Mouse (Mus musculus) stomach, postnatal 0 days (tissue): ENCODE results near the gene Plekha5. TPM values are rescaled to one million over a fixed set of nuclear protein-coding genes. Genes with fewer than 3 reads are reported as not detected.
"Not testable (repeated sequence)": the region's sequence is repeated elsewhere in the genome, so short reads cannot be mapped to it uniquely, and the experiment has no call there.

ENCODE experiments used
- ATAC-seq: fragments of 200-750 bp; cut with Nextera tagmentation; 2 replicates; pipeline ENCODE4 v1.8.0; 2017; ENCODE audit not compliant: low FRiP score, low TSS enrichment
- DNase-seq: peaks from one replicate; pipeline ENCODE4 v3.0.0-alpha.2; 2016; ENCODE audit warnings: low spot score
- H3K27ac ChIP-seq: fragments of 300-500 bp; sonication (generic); replicated peaks from 2 replicates; pipeline ENCODE4 v1.5.1; 2014; ENCODE audit warnings: mild to moderate bottlenecking, control low read depth
- H3K27me3 ChIP-seq: fragments of 300-500 bp; sonication (generic); 2 replicates; pipeline ENCODE4 v1.6.1; 2014; ENCODE audit warnings: low read length; ENCODE audit not compliant: control insufficient read depth, insufficient read depth
- H3K36me3 ChIP-seq: fragments of 300-500 bp; sonication (generic); 2 replicates; pipeline ENCODE4 v1.6.1; 2014; ENCODE audit warnings: low read length, mixed read lengths; ENCODE audit not compliant: control insufficient read depth, insufficient read depth
- H3K4me1 ChIP-seq: fragments of 300-500 bp; sonication (generic); replicated peaks from 2 replicates; pipeline ENCODE4 v1.6.1; 2014; ENCODE audit warnings: antibody characterized with exemption; ENCODE audit not compliant: control insufficient read depth, insufficient read depth
- H3K4me2 ChIP-seq: fragments of 300-500 bp; sonication (generic); replicated peaks from 2 replicates; pipeline ENCODE4 v1.6.1; 2014; ENCODE audit warnings: low read depth, mild to moderate bottlenecking, control low read depth, moderate library complexity
- H3K4me3 ChIP-seq: fragments of 300-500 bp; sonication (generic); 2 replicates; pipeline ENCODE4 v1.5.1; 2014; ENCODE audit warnings: low read depth, low read length, control low read depth
- H3K9ac ChIP-seq: fragments of 300-500 bp; sonication (generic); 2 replicates; pipeline ENCODE4 v1.6.1; 2014; ENCODE audit warnings: mild to moderate bottlenecking, low read length, control low read depth, mixed read lengths
- H3K9me3 ChIP-seq: fragments of 300-500 bp; sonication (generic); 2 replicates; pipeline ENCODE4 v1.6.1; 2016; ENCODE audit warnings: low read length; ENCODE audit not compliant: control insufficient read depth
- CTCF ChIP-seq: IDR thresholded peaks from 2 replicates; pipeline ENCODE4 v1.5.1; 2016; ENCODE audit warnings: antibody characterized with exemption, low read depth, mild to moderate bottlenecking, moderate library complexity
- EP300 ChIP-seq: optimal IDR thresholded peaks from 2 replicates; pipeline ENCODE3; 2016; ENCODE audit warnings: antibody characterized with exemption
- WGBS: fragments of 180-500 bp; shearing (Covaris S2); extraction: QIAGEN DNeasy Blood & Tissue Kit; methylation state at CpG from one replicate; pipeline ENCODE4 v1.1.7; 2014; 5-methylcytosine and 5-hydroxymethylcytosine counted together
- polyA plus RNA-seq: library from polyadenylated mRNA; unstranded; fragments of >200 nt; fragmentation: Nextera tagmentation; extraction: Ambion mirVana; gene quantifications from 2 replicates; pipeline ENCODE4 v1.2.1, GENCODE M21; 2015

The Plekha5 gene
- polyA plus RNA-seq, 1 experiment from 2014 or later, result 23.1 TPM

GRCm38 (mm10) chr6:140603228-140603944 lies 179.5 kb downstream of the Plekha5 start:
- no peaks in the 10 kb centered on the region for H3K4me1 ChIP-seq
- H3K27me3 ChIP-seq, result no peaks in the 10 kb centered on the region
- H3K36me3 ChIP-seq, result no peaks in the 10 kb centered on the region
- no peaks in the 10 kb centered on the region for H3K9me3 ChIP-seq
- H3K9ac ChIP-seq, result no peak overlapping the region
- 21% methylated on average over 8 of the region's 8 CpGs for WGBS
- TF ChIP-seq EP300 (no peak), CTCF (no peak)
- DNase-seq (no peak), ATAC-seq (peak; percentile 56; the same call in 1 of the 2 replicates)
- H3K4me3 ChIP-seq, result no peak overlapping the region
- H3K4me2 ChIP-seq, result no peak overlapping the region
- H3K27ac ChIP-seq, result peak overlapping the region; percentile 18; the same call in 1 of the 2 replicates

GRCm38 (mm10) chr6:140605173-140605572 lies 181.3 kb downstream of the Plekha5 start:
- not testable (repeated sequence) for H3K36me3 ChIP-seq, H3K4me3 ChIP-seq, H3K9ac ChIP-seq, H3K27me3 ChIP-seq, DNase-seq, H3K4me2 ChIP-seq, H3K9me3 ChIP-seq, ATAC-seq, H3K27ac ChIP-seq, H3K4me1 ChIP-seq
- peak; percentile 33; the same call in 1 of the 2 replicates for TF ChIP-seq CTCF
- WGBS, result 81% methylated on average over 5 of the region's 5 CpGs

DNA sequence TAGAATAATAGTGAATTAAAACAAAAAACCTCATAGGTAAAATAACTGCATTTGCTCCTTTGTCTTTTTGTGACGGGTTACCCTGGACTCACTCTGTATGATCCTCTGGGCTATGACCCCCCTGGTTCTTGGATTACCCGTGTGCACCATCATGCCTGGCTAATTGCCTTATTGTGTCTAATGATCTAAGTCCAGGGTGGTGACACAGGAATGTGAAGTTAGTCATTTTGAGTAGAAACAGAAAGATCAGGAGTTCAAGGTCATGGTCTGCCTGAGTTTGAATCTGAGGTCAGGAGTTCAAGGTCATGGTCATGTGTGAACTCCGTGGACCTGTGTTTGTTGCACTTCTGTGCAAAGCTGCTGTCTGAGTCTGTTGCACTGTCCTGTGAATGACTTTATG lies 181.9 kb downstream of the Plekha5 start:
- Histone ChIP-seq H3K4me3 (no peak overlapping the region), H3K36me3 (no peaks in the 10 kb centered on the region), H3K27ac (no peak overlapping the region), H3K4me1 (no peaks in the 10 kb centered on the region), H3K27me3 (no peaks in the 10 kb centered on the region), H3K9me3 (no peaks in the 10 kb centered on the region), H3K9ac (no peak overlapping the region), H3K4me2 (no peak overlapping the region)
- 66% methylated on average over 3 of the region's 3 CpGs for WGBS
- DNase-seq, result no peak
- no peak for ATAC-seq
- TF ChIP-seq EP300, result no peak
- TF ChIP-seq CTCF, result no peak

- WGBS, result 64% methylated on average over 10 of the region's 10 CpGs
Measured at GRCm38 (mm10) chr6:140606534-140606933, 182.7 kb downstream of the Plekha5 start.

GRCm38 (mm10) chr6:140608666-140609065 lies 184.8 kb downstream of the Plekha5 start:
- 88% methylated on average over 6 of the region's 6 CpGs for WGBS
- TF ChIP-seq EP300, result no peak
- no peak for TF ChIP-seq CTCF
- H3K9me3 ChIP-seq, result no peaks in the 10 kb centered on the region
- DNase-seq, result no peak
- no peak overlapping the region for H3K4me3 ChIP-seq
- H3K9ac ChIP-seq, result no peak overlapping the region
- ATAC-seq, result no peak
- no peaks in the 10 kb centered on the region for H3K36me3 ChIP-seq
- H3K4me2 ChIP-seq, result no peak overlapping the region
- no peaks in the 10 kb centered on the region for H3K27me3 ChIP-seq
- H3K4me1 ChIP-seq, result no peaks in the 10 kb centered on the region
- no peak overlapping the region for H3K27ac ChIP-seq

More at GRCm38 (mm10) chr6:140606534-140606933, 182.7 kb downstream of the Plekha5 start:
- Histone ChIP-seq H3K9ac (no peak overlapping the region), H3K4me2 (no peak overlapping the region), H3K27me3 (no peaks in the 10 kb centered on the region), H3K4me3 (no peak overlapping the region), H3K4me1 (no peaks in the 10 kb centered on the region), H3K36me3 (no peaks in the 10 kb centered on the region), H3K9me3 (no peaks in the 10 kb centered on the region), H3K27ac (no peak overlapping the region)
- ATAC-seq (no peak), DNase-seq (no peak)
- no peak for TF ChIP-seq CTCF
- no peak for TF ChIP-seq EP300

- TF ChIP-seq EP300 (no peak), CTCF (no peak)
- Histone ChIP-seq H3K4me1 (no peaks in the 10 kb centered on the region), H3K9me3 (no peaks in the 10 kb centered on the region), H3K27me3 (no peaks in the 10 kb centered on the region), H3K36me3 (no peaks in the 10 kb centered on the region), H3K27ac (no peak overlapping the region), H3K4me3 (no peak overlapping the region), H3K4me2 (no peak overlapping the region), H3K9ac (no peak overlapping the region)
- DNase-seq (no peak), ATAC-seq (no peak)
- WGBS, result 86% methylated on average over 4 of the region's 4 CpGs
Measured at GRCm38 (mm10) chr6:140609533-140609932, 185.7 kb downstream of the Plekha5 start.
